In the genomic region with DNA sequence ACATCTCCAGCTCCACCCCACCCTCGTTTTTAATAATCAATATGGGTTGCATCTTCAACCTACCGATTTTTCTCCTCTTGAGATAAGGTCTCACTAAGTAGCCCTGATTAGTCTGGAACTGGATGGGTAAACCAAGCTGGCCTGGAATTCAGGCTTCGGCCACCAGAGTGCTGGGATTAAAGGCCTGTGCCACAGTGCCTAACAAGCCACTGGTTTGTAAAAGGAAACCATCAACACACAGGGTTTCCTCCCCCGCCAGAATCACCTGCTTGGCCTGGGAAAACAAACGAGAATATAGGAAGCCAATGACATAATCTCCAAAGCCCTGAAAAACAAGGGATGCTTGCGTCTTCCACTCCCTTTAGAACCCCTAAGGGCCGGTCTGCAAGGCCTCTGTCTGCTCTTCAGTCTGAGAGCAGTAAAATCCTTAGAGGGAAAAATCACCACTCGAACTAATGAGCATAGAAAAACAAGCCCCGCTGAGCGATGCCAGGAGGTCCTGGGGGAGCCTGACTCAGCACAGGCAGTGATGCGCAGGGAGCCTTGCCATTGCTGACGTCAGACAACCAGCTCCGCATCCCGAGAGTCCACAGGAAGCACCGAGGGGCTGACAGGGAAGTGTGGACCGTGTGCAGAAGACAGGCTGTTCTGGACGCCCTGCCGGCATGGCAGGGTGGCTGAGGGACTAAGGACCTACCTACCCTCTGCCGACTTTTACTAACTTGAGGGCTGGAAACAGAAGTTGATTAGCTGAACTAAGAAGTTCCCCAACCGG, we compare ENCODE assay signal across 8 mouse cellular contexts. TPM values are rescaled to one million over a fixed set of nuclear protein-coding genes. Genes with fewer than 3 reads are reported as not detected.
DNase-seq lines count a peak whose midpoint lies in the region; ATAC-seq and TF ChIP-seq lines count a peak whose summit lies in the region.

No protein-coding gene starts in this region.

- peak overlapping the region; percentile 16 for H3K4me2 ChIP-seq in intestine, embryonic 14.5 days (ENCODE audit: low read length)
- no peak overlapping the region for H3K4me2 ChIP-seq in midbrain, embryonic 11.5 days
- H3K4me2 ChIP-seq in stomach, embryonic 14.5 days (replicated peaks; ENCODE audit: low read depth, low read length), result no peak overlapping the region

- H3K27ac ChIP-seq in left cerebral cortex, adult 2 months, result no peak overlapping the region; the same call in 1 of the 2 replicates
- H3K27ac ChIP-seq in intestine, embryonic 14.5 days (ENCODE audit: low read depth), result no peak overlapping the region
- H3K27ac ChIP-seq in midbrain, embryonic 11.5 days (ENCODE audit: low read depth, low read length), result no peak overlapping the region
- H3K27ac ChIP-seq in stomach, embryonic 14.5 days (ENCODE audit: low read length), result no peak overlapping the region

- no peaks in the 10 kb centered on the region for H3K27me3 ChIP-seq in intestine, embryonic 14.5 days (replicated peaks; ENCODE audit: control insufficient read depth, insufficient read depth, low read length)
- H3K27me3 ChIP-seq in midbrain, embryonic 11.5 days (ENCODE audit: control insufficient read depth, insufficient read depth, low read length), result peaks cover 2% of the 10 kb centered on the region; the same call in 1 of the 2 replicates
- H3K27me3 ChIP-seq in stomach, embryonic 14.5 days (ENCODE audit: control insufficient read depth, insufficient read depth, low read length), result no peaks in the 10 kb centered on the region

- intact Hi-C loops in left cerebral cortex, adult 2 months (cut with DNase I), result no loop called here
- intact Hi-C loops in left cerebral cortex, postnatal 4 days (cut with DNase I), result no loop called here

- H3K4me1 ChIP-seq in intestine, embryonic 14.5 days (replicated peaks; ENCODE audit: control insufficient read depth, insufficient read depth, low read length), result peaks cover under 1% of the 10 kb centered on the region; the same call in 1 of the 2 replicates
- peaks cover 8% of the 10 kb centered on the region for H3K4me1 ChIP-seq in midbrain, embryonic 11.5 days (ENCODE audit: control insufficient read depth, insufficient read depth, low read length)
- peaks cover 9% of the 10 kb centered on the region; the same call in 1 of the 2 replicates for H3K4me1 ChIP-seq in stomach, embryonic 14.5 days (ENCODE audit: control insufficient read depth, insufficient read depth, low read length)

- H3K9me3 ChIP-seq in intestine, embryonic 14.5 days (ENCODE audit: control insufficient read depth, low read length), result no peaks in the 10 kb centered on the region
- no peaks in the 10 kb centered on the region for H3K9me3 ChIP-seq in midbrain, embryonic 11.5 days (ENCODE audit: control insufficient read depth, low read length)
- no peaks in the 10 kb centered on the region for H3K9me3 ChIP-seq in stomach, embryonic 14.5 days (ENCODE audit: control insufficient read depth, low read depth, low read length)

- WGBS in intestine, embryonic 14.5 days, result 25% methylated on average over 20 of the region's 20 CpGs
- WGBS in midbrain, embryonic 11.5 days, result 22% methylated on average over 20 of the region's 20 CpGs
- 26% methylated on average over 20 of the region's 20 CpGs for WGBS in stomach, embryonic 14.5 days

- 0 out of 2 replicates have a peak overlapping the region, but pooled peaks have one; percentile 2 for H3K4me3 ChIP-seq in left cerebral cortex, adult 2 months
- H3K4me3 ChIP-seq in intestine, embryonic 14.5 days (ENCODE audit: low read depth, low read length), result no peak overlapping the region
- H3K4me3 ChIP-seq in midbrain, embryonic 11.5 days (ENCODE audit: low read depth, low read length), result no peak overlapping the region
- no peak overlapping the region for H3K4me3 ChIP-seq in stomach, embryonic 14.5 days (ENCODE audit: low read depth, low read length)

- ATAC-seq in common myeloid progenitor, adult 5-6 weeks (replicated peaks; ENCODE audit: low read depth, poor library complexity, severe bottlenecking), result peak; percentile 72
- peak; percentile 24; the same call in 1 of the 2 replicates for ATAC-seq in intestine, embryonic 14.5 days (replicated peaks; ENCODE audit: low FRiP score, low TSS enrichment, low read depth)
- peak; percentile 35; the same call in 1 of the 2 replicates for ATAC-seq in midbrain, embryonic 11.5 days (ENCODE audit: low FRiP score)
- peak; percentile 66 for ATAC-seq in stomach, embryonic 14.5 days (ENCODE audit: insufficient number of reproducible peaks, insufficient read depth, low FRiP score, low read depth)

- H3K9ac ChIP-seq in intestine, embryonic 14.5 days (ENCODE audit: low read length), result no peak overlapping the region
- peak overlapping the region; percentile 20; the same call in 1 of the 2 replicates for H3K9ac ChIP-seq in midbrain, embryonic 11.5 days (ENCODE audit: low read length)
- no peak overlapping the region for H3K9ac ChIP-seq in stomach, embryonic 14.5 days (replicated peaks; ENCODE audit: low read depth, low read length)

- DNase-seq in left cerebral cortex, adult 2 months (ENCODE audit: extremely low spot score in 1 of 2, low spot score in 2 of 2), result peak; percentile 42 to 49
- no peak for DNase-seq in left cerebral cortex, adult 11 months (ENCODE audit: low spot score)
- DNase-seq in gastrocnemius, postnatal 4 days (ENCODE audit: low spot score in 2 of 2), result peak; percentile 49 to 80
- DNase-seq in intestine, embryonic 14.5 days (ENCODE audit: low spot score), result no peak
- DNase-seq in left cerebral cortex, postnatal 4 days, result peak; percentile 36
- DNase-seq in midbrain, embryonic 11.5 days (ENCODE audit: low spot score, missing footprints), result peak; percentile 86

- TF ChIP-seq CTCF in left cerebral cortex, adult 2 months (IDR thresholded peaks at IDR 0.05), result no peak; the same call in 1 of the 2 replicates

- H3K36me3 ChIP-seq in intestine, embryonic 14.5 days (ENCODE audit: control insufficient read depth, insufficient read depth, low read length), result no peaks in the 10 kb centered on the region
- no peaks in the 10 kb centered on the region for H3K36me3 ChIP-seq in midbrain, embryonic 11.5 days (ENCODE audit: control insufficient read depth, insufficient read depth, low read length)
- no peaks in the 10 kb centered on the region for H3K36me3 ChIP-seq in stomach, embryonic 14.5 days (ENCODE audit: control insufficient read depth, insufficient read depth, low read length)

RNA-seq across cellular contexts. Expression of a gene that starts 13.4 kb away (rescaled TPM):
- 10 to 100 TPM; 16.8 to 17.5 TPM for total RNA-seq in left cerebral cortex, adult 2 months (2021)
- total RNA-seq in common myeloid progenitor, adult 5-6 weeks (2017), result 20.8 and 24.3 TPM in 2 replicates
- total RNA-seq in gastrocnemius, postnatal 4 days (2021), result 10 to 100 TPM; 13.6 to 13.8 TPM
- 13.9 and 15.6 TPM in 2 replicates for polyA plus RNA-seq in intestine, embryonic 14.5 days (2014; fragmentation: Nextera tagmentation; extraction: Ambion mirVana)
- 10 to 100 TPM; 17.4 to 21.1 TPM for total RNA-seq in left cerebral cortex, postnatal 4 days (2021)
- polyA plus RNA-seq in midbrain, embryonic 11.5 days (2014; fragmentation: Nextera tagmentation; extraction: Ambion mirVana), result 5.2 and 5.4 TPM in 2 replicates
- 13.5 and 17.4 TPM in 2 replicates for polyA plus RNA-seq in stomach, embryonic 14.5 days (2014; fragmentation: Nextera tagmentation; extraction: Ambion mirVana)

RNA-seq across cellular contexts. Expression of a gene that starts 50.5 kb away (rescaled TPM):
- total RNA-seq in left cerebral cortex, adult 2 months (2021), result 10 to 100 TPM; 44.0 to 50.0 TPM
- total RNA-seq in common myeloid progenitor, adult 5-6 weeks (2017), result 20.9 and 31.6 TPM in 2 replicates
- 100 to 1,000 TPM; 294 to 313 TPM for total RNA-seq in gastrocnemius, postnatal 4 days (2021)
- 11.4 and 12.4 TPM in 2 replicates for polyA plus RNA-seq in intestine, embryonic 14.5 days (2014; fragmentation: Nextera tagmentation; extraction: Ambion mirVana)
- total RNA-seq in left cerebral cortex, postnatal 4 days (2021), result 1 to 10 TPM; 6.1 to 7.1 TPM
- 0.93 and 1.8 TPM in 2 replicates for polyA plus RNA-seq in midbrain, embryonic 11.5 days (2014; fragmentation: Nextera tagmentation; extraction: Ambion mirVana)
- polyA plus RNA-seq in stomach, embryonic 14.5 days (2014; fragmentation: Nextera tagmentation; extraction: Ambion mirVana), result 13.3 and 17.1 TPM in 2 replicates

Comparison
In these comparisons a context has a peak if more than half of its experiments do, and no peak if none do; other contexts are left out.
1. DNase-seq: peak in left cerebral cortex, adult 2 months (2 of 2), gastrocnemius, postnatal 4 days (2 of 2), left cerebral cortex, postnatal 4 days (single experiment) and midbrain, embryonic 11.5 days (single experiment); none in left cerebral cortex, adult 11 months (single experiment) and intestine, embryonic 14.5 days (single experiment).
2. Peak in every context shown above with its lines, with median percentiles within 50 percentile points of each other: ATAC-seq.